Mouse (Mus musculus) forebrain, embryonic 12.5 days (tissue): ENCODE results near the gene Maff. TPM values are rescaled to one million over a fixed set of nuclear protein-coding genes. Genes with fewer than 3 reads are reported as not detected.

ENCODE experiments used
- ATAC-seq: fragments of 200-750 bp; cut with Nextera tagmentation; 2 replicates; pipeline ENCODE4 v1.8.0; 2017; ENCODE audit warnings: moderate TSS enrichment; ENCODE audit not compliant: low FRiP score
- H3K27ac ChIP-seq: fragments of 300-500 bp; sonication (generic); 2 replicates; pipeline ENCODE4 v1.5.1; 2016; ENCODE audit warnings: mild to moderate bottlenecking
- H3K27me3 ChIP-seq: fragments of 300-500 bp; sonication (generic); 2 replicates; pipeline ENCODE4 v1.6.1; 2016; ENCODE audit warnings: mild to moderate bottlenecking
- H3K36me3 ChIP-seq: fragments of 300-500 bp; sonication (generic); replicated peaks from 2 replicates; pipeline ENCODE4 v1.6.1; 2016; ENCODE audit warnings: mild to moderate bottlenecking
- H3K4me1 ChIP-seq: fragments of 300-500 bp; sonication (generic); 2 replicates; pipeline ENCODE4 v1.6.1; 2016
- H3K4me2 ChIP-seq: fragments of 300-500 bp; sonication (generic); 2 replicates; pipeline ENCODE4 v1.6.1; 2016; ENCODE audit warnings: mild to moderate bottlenecking, moderate library complexity
- H3K4me3 ChIP-seq: fragments of 300-500 bp; sonication (generic); replicated peaks from 2 replicates; pipeline ENCODE4 v1.5.1; 2016; ENCODE audit warnings: mild to moderate bottlenecking
- H3K9ac ChIP-seq: fragments of 300-500 bp; sonication (generic); 2 replicates; pipeline ENCODE4 v1.6.1; 2016; ENCODE audit warnings: mild to moderate bottlenecking
- H3K9me3 ChIP-seq: fragments of 300-500 bp; sonication (generic); 2 replicates; pipeline ENCODE4 v1.6.1; 2016
- WGBS: fragments of 180-500 bp; shearing (Covaris S2); methylation state at CpG from one replicate; pipeline ENCODE4 v1.1.7; 2016; 5-methylcytosine and 5-hydroxymethylcytosine counted together
- polyA plus RNA-seq: library from polyadenylated mRNA; unstranded; fragments of >200 nt; fragmentation: Nextera tagmentation; extraction: Ambion mirVana; gene quantifications from 2 replicates; pipeline ENCODE4 v1.2.1, GENCODE M21; 2016

Gene Maff
- polyA plus RNA-seq, 1 experiment from 2014 or later = 2.0 TPM

DNA sequence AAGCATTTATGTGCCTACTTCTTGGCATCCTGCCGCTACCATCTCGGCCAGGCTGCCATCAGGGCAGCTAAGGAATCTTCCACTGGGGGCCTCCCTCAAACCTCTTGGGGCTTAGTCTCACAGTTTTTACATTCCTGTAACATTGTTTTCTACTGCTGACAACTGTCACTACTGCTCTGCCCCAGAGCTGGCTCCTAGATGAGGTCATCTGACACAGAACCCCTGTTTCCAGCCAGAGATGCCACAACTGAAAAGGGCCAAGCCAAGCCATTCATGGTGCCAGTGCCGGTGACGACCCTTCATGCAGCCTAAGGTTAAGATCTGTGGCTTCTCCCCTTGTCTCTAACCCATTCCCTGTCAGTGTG is 22.6 kb upstream of the Maff start:
- no peak overlapping the region for H3K9ac ChIP-seq
- 0 out of 2 replicates have a peak overlapping the region, but pooled peaks have one; percentile 26 for H3K27ac ChIP-seq
- no peaks in the 10 kb centered on the region for H3K27me3 ChIP-seq
- H3K9me3 ChIP-seq = no peaks in the 10 kb centered on the region
- peaks cover 28% of the 10 kb centered on the region for H3K4me1 ChIP-seq
- no peak overlapping the region for H3K4me3 ChIP-seq
- H3K4me2 ChIP-seq = no peak overlapping the region
- ATAC-seq = no peak
- H3K36me3 ChIP-seq = no peaks in the 10 kb centered on the region
- WGBS = 85% methylated on average over 4 of the region's 4 CpGs

GRCm38 (mm10) chr15:79324373-79324772 is 22.0 kb upstream of the Maff start:
- Histone ChIP-seq H3K27me3 (no peaks in the 10 kb centered on the region), H3K36me3 (no peaks in the 10 kb centered on the region), H3K9me3 (no peaks in the 10 kb centered on the region), H3K27ac (no peak overlapping the region), H3K9ac (no peak overlapping the region), H3K4me3 (no peak overlapping the region), H3K4me1 (peaks cover 28% of the 10 kb centered on the region), H3K4me2 (no peak overlapping the region)
- no peak for ATAC-seq
- 93% methylated on average over 3 of the region's 3 CpGs for WGBS

GRCm38 (mm10) chr15:79325742-79326141 is 20.7 kb upstream of the Maff start:
- H3K9ac ChIP-seq = no peak overlapping the region
- ATAC-seq = no peak
- no peaks in the 10 kb centered on the region for H3K36me3 ChIP-seq
- H3K27ac ChIP-seq = 0 out of 2 replicates have a peak overlapping the region, but pooled peaks have one; percentile 13
- no peak overlapping the region for H3K4me3 ChIP-seq
- peaks cover 28% of the 10 kb centered on the region for H3K4me1 ChIP-seq
- H3K27me3 ChIP-seq = no peaks in the 10 kb centered on the region
- H3K4me2 ChIP-seq = no peak overlapping the region
- H3K9me3 ChIP-seq = no peaks in the 10 kb centered on the region
- 89% methylated on average over 3 of the region's 3 CpGs for WGBS

- Histone ChIP-seq H3K9ac (no peak overlapping the region), H3K4me2 (no peak overlapping the region), H3K9me3 (no peaks in the 10 kb centered on the region), H3K27me3 (no peaks in the 10 kb centered on the region), H3K27ac (no peak overlapping the region), H3K4me3 (no peak overlapping the region), H3K36me3 (no peaks in the 10 kb centered on the region), H3K4me1 (peaks cover 28% of the 10 kb centered on the region)
- no peak for ATAC-seq
- WGBS = 84% methylated on average over 4 of the region's 4 CpGs
These were observed 20.2 kb upstream of the Maff start for GRCm38 (mm10) chr15:79326264-79326663.

- Histone ChIP-seq H3K27me3 (no peaks in the 10 kb centered on the region), H3K9ac (peak overlapping the region; percentile 67), H3K36me3 (no peaks in the 10 kb centered on the region), H3K27ac (peak overlapping the region; percentile 79), H3K9me3 (no peaks in the 10 kb centered on the region), H3K4me2 (peak overlapping the region; percentile 84), H3K4me1 (peaks cover 28% of the 10 kb centered on the region), H3K4me3 (peak overlapping the region; percentile 58)
- peak; percentile 31 for ATAC-seq
- 10% methylated on average over 20 of the region's 20 CpGs for WGBS
These were observed 19.2 kb upstream of the Maff start for GRCm38 (mm10) chr15:79326971-79327961.

- peak; percentile 97 for ATAC-seq
- 5% methylated on average over 45 of the region's 46 CpGs for WGBS
These were observed 18.1 kb upstream of the Maff start, which contains the start of gene Pla2g6 for GRCm38 (mm10) chr15:79328058-79328938. Pla2g6 (minus strand) TSS chr15:79328390.

DNA sequence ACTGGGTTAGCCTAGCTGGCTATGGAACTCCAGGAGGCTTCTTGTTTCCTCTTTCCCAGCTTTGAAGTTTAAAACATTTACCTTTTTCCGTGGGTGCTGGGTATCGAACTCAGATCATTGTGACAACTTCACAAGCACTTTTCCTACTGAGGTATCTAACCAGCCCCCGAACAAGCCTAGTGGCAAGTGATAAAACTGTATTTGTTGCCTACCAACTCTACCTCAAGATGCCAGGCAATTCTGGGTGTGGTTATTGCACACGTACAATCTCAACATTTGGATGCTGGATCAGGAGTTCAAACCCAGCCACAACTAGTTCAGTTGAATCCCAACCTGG is 17.5 kb upstream of the Maff start:
- no peak for ATAC-seq
- H3K9me3 ChIP-seq = no peaks in the 10 kb centered on the region
- no peak overlapping the region for H3K9ac ChIP-seq
- 91% methylated on average over 4 of the region's 4 CpGs for WGBS
- H3K27me3 ChIP-seq = 0 out of 2 replicates have a peak, but pooled peaks cover 3% of the 10 kb centered on the region
- peak overlapping the region; percentile 84 for H3K4me2 ChIP-seq
- no peak overlapping the region for H3K27ac ChIP-seq
- peaks cover 28% of the 10 kb centered on the region for H3K4me1 ChIP-seq
- H3K36me3 ChIP-seq = no peaks in the 10 kb centered on the region
- no peak overlapping the region for H3K4me3 ChIP-seq

More at GRCm38 (mm10) chr15:79328058-79328938, 18.1 kb upstream of the Maff start, which contains the start of gene Pla2g6:
- Histone ChIP-seq H3K27ac (peak within 1 kb of the TSS; percentile 79), H3K27me3 (no peaks in the 10 kb centered on the region), H3K4me2 (peak within 1 kb of the TSS; percentile 84), H3K36me3 (no peaks in the 10 kb centered on the region), H3K4me3 (peak within 1 kb of the TSS; percentile 58), H3K9ac (peak within 1 kb of the TSS; percentile 67), H3K9me3 (no peaks in the 10 kb centered on the region), H3K4me1 (peaks cover 28% of the 10 kb centered on the region)

DNA sequence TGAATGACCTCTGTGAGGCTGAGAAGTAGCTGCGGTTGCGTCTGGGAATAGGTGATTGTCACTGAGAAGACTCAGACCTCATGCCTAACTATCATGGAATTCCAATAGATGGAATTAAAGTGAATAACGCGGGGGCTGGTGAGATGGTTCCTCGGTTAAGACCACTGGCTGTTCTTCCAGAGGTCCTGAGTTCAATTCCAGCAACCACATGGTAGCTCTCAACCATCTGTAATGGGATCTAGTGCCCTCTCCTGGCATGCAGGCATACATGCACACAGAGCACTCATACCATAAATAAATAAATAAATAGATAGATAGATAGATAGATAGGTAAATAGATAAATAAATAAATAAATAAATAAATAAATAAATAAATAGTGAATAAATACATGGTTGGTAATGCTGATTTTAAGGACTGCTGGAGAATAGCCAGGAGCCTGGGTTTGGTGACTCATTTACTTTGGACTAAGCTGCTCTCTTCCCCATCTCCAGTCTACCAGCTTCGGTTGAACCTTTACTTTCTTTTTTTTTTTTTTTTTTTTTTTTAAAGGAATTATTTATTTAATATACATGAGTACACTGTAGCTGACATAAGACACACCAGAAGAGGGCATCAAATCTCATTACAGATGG is 17.0 kb upstream of the Maff start:
- WGBS = 97% methylated on average over 6 of the region's 6 CpGs

DNA sequence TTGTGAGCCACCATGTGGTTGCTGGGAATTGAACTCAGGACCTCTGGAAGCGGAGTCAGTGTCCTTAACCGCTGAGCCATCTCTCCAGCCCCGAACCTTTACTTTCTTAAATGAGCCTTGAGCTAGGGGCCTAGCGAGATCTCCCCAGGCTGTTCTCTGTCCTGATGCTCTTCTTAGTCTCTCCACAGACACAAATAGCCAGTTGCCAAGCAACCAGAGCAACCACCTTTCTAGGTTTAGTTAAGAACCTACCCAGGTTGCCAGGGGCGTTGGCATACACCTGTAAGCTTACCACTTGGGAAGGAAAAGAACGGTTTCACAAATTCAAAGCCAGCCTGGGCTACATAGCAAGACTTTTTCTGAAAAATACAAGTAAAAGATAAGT is 16.4 kb upstream of the Maff start:
- Histone ChIP-seq H3K27ac (no peak overlapping the region), H3K4me2 (no peak overlapping the region), H3K27me3 (0 out of 2 replicates have a peak, but pooled peaks cover 3% of the 10 kb centered on the region), H3K4me1 (peaks cover 28% of the 10 kb centered on the region), H3K9ac (no peak overlapping the region), H3K9me3 (no peaks in the 10 kb centered on the region), H3K4me3 (no peak overlapping the region), H3K36me3 (no peaks in the 10 kb centered on the region)
- ATAC-seq = no peak
- WGBS = 92% methylated on average over 6 of the region's 6 CpGs

More for the DNA sequence above, 17.0 kb upstream of the Maff start:
- H3K27ac ChIP-seq = no peak overlapping the region
- no peaks in the 10 kb centered on the region for H3K9me3 ChIP-seq
- 0 out of 2 replicates have a peak, but pooled peaks cover 3% of the 10 kb centered on the region for H3K27me3 ChIP-seq
- peaks cover 25% of the 10 kb centered on the region for H3K4me1 ChIP-seq
- no peak overlapping the region for H3K9ac ChIP-seq
- ATAC-seq = no peak
- no peaks in the 10 kb centered on the region for H3K36me3 ChIP-seq
- no peak overlapping the region for H3K4me2 ChIP-seq
- H3K4me3 ChIP-seq = no peak overlapping the region

DNA sequence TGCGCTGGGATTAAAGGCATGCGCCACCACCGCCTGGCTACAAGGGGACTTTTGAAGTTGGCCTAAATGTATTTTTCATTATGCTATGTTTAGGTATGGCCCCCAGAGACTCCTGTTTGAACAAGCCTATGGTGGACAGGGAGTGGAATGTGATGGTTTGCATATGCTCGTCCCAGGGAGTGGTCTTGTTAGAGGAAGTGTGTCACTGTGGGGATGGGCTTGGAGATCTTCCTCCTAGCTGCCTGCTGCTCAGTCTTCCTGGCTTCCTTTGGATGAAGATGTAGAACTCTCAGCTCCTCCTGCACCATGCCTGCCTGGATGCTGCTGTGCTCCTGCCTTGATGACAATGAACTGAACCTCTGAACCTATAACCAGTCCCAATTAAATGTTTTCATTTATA is 15.9 kb upstream of the Maff start:
- Histone ChIP-seq H3K4me1 (peaks cover 29% of the 10 kb centered on the region), H3K4me2 (no peak overlapping the region), H3K4me3 (no peak overlapping the region), H3K36me3 (no peaks in the 10 kb centered on the region), H3K27me3 (0 out of 2 replicates have a peak, but pooled peaks cover 3% of the 10 kb centered on the region), H3K9me3 (no peaks in the 10 kb centered on the region), H3K9ac (no peak overlapping the region), H3K27ac (no peak overlapping the region)
- no peak for ATAC-seq
- WGBS = 79% methylated on average over 4 of the region's 4 CpGs

DNA sequence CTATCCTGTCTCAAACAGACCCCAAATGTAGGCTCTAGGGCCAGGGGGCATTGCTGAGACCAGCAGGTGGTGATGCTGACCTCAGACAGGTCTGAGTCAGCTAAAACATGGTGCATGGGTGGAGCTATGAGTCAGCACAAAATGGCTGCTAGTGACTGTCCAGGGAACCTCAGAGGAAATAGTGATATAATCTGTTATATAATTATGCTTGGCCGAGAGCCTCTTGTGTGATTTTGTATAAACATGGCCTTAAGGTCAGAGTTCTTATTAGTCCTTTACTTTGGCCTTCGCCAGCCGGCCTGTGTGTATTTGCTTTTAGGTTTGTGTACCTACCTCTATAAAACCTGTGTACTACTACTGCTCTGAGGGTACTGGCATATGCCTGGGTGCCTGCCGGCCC is 13.0 kb upstream of the Maff start:
- ATAC-seq = no peak
- no peak overlapping the region for H3K9ac ChIP-seq
- no peak overlapping the region for H3K27ac ChIP-seq
- H3K27me3 ChIP-seq = 0 out of 2 replicates have a peak, but pooled peaks cover 3% of the 10 kb centered on the region
- no peaks in the 10 kb centered on the region for H3K9me3 ChIP-seq
- WGBS = 80% methylated on average over 4 of the region's 4 CpGs
- H3K4me3 ChIP-seq = no peak overlapping the region
- H3K4me2 ChIP-seq = no peak overlapping the region
- H3K36me3 ChIP-seq = no peaks in the 10 kb centered on the region
- peaks cover 9% of the 10 kb centered on the region for H3K4me1 ChIP-seq
